Mouse (Mus musculus): ENCODE data around the gene Errfi1.
"Not testable (repeated sequence)": the region's sequence is repeated elsewhere in the genome, so short reads cannot be mapped to it uniquely, and the experiment has no call there.

Errfi1 gene

DNA sequence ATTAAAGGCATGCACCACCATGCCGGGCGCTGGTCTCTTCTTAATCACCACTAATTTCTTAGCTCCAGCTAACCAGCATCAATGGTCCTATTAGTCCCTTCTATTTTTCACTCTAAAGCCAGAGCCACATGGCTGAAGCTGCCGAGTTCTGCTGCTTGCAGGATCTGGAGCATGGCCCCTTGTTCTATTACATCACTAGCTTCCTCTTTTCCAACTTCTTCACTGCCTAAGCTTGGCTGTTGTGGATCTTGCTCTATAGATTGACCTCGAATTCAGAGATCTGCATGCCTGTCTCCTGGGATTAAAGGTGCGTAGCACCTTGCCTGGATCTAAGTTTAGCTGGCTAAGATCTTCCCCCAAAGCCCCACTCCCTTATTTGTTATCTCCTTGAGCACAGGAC is 28.9 kb downstream of the Errfi1 start:
- no peak for DNase-seq

DNA sequence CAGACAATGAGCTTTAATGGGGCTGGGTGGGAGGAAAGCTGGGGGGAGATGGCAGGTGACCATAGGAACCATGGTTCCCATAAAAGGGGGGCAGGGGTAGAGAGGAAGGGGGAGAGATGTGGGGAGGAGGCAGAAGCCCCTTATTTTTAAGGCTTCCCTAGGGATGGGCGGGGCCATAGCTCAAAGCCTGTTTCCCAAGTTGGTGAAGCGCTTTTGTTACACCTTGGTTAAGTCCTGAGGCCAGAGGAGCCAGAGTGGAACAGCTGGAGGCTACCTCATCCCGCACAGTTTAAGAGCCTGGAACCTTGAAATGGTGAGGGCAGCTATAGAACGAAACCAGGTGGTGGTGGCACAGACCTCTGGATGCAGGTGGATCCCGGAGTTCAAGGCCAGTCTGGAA is 34.2 kb downstream of the Errfi1 start:
- no peak for DNase-seq

DNA sequence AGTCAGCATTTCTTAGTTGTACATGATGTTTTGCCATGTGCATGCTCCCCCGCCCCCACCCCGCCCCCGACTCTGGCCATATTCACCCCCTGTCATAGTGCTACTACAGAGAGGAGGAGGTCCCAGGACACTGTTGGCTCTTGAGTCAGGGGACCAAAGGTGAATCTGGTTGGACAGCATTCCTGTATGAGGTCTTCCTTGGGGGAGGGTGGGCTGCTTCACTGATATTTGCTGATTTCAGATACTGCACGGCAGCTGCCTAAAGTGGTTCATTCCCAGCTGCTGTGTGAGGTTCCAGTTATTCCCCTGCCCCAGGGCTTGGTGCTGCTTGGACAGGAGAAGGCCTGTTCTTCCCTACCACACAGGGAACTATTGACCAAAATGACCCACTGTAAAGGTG is 34.8 kb downstream of the Errfi1 start:
- DNase-seq: no peak

DNA sequence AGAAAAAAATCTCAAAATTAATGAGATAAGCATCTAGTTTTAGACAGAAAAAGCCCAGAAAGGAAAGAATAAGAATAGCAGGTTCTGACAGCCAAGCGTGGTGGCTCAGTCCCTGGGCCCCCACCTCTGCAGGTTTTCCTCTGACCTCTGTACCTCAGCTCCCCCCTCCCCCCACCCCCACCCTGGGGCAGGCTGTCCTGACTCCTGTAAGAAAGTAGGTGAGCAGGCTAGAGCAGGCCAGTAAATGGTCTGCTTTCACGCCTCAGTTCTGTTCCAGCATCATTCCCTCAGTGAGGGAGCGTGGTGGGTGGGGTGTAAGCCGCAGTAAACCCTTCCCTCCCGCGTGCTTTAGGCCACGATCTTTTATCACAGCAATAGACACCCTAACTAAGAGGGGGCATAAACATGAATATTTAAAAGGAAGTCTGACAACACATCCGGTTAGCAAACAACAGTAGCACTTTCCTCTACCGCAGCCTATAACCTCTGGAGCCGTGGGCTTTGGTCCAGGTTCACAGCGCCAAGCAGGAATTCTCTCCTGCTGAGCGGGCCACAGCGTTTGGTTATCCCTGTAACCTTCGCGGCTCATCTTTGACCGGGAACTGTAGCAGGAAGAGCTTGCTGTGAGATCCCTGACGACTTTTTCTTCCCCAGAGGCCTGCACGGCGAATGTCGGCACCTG is 35.7 kb downstream of the Errfi1 start:
- no peak for DNase-seq

DNA sequence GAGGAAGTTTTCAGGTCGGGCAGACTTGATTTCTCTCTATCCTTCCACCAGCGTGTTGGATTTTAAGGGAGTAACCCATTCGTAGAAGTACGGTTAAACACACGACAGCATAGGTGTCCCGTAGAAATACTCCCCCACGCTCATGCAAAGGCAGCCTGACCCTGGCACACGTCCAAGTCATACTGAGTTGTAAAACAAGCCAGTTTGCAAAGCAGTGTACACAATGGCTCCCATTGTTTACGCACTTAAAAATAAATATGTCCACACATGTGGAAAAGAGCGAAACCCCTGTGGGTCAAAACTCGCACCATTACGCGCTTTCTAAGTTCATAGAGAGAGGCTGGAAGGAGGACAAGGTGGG is 36.2 kb downstream of the Errfi1 start:
- DNase-seq: no peak

DNA sequence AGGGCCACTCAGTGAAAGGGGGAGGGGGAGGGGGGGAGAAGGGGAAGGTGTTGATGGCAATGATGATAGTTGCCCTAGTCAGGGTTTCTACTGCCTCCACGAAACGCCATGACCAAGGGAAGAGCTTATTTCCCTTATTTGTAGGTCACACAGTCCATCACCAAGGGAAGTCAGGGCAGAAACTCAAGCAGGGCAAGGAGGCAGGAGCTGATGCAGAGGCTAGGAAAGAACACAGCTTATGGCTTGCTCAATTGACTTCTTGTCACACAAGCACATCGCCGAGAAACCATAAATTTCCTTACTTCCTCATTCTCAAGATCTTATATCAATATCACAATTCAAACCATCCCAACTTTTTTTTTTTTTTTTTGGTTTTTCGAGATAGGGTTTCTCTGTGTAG is 37.6 kb downstream of the Errfi1 start:
- no peak for DNase-seq

DNA sequence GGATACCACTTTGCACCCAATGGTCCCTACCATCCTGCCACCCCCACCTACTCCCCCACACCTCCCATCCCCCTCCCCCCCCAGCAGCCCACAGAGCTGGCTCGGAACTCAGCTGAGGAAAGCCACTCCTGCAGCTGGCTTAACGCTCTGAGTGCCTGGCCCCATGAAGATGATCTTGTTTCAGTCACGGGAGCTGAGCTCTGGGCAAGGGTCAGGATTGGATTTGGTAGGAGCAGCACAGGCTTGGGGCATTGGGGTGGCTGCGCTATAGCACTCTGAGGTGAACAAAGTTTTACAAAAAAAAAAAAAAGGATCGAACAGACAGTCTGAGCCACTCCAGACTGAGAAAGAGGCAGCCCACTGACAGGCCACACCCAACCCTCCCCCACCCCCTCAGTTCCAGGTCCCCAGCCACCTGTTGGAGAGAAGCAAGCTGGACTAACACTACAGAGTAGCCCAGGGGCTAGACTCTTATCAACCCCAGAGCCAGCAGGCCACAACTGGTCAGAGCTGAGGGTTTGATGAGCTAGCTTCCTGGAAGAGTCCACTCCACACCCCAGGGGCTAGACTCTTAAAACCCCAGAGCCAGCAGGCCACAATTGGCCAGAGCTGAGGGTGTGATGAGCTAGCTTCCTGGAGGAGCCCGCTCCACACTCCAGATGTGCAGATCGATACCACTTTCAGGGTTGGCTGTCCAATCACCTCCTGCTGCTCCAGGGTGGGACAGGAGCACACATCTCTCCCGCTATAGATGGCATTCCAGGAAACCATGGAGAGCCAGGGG is 41.2 kb downstream of the Errfi1 start:
- no peak for DNase-seq

DNA sequence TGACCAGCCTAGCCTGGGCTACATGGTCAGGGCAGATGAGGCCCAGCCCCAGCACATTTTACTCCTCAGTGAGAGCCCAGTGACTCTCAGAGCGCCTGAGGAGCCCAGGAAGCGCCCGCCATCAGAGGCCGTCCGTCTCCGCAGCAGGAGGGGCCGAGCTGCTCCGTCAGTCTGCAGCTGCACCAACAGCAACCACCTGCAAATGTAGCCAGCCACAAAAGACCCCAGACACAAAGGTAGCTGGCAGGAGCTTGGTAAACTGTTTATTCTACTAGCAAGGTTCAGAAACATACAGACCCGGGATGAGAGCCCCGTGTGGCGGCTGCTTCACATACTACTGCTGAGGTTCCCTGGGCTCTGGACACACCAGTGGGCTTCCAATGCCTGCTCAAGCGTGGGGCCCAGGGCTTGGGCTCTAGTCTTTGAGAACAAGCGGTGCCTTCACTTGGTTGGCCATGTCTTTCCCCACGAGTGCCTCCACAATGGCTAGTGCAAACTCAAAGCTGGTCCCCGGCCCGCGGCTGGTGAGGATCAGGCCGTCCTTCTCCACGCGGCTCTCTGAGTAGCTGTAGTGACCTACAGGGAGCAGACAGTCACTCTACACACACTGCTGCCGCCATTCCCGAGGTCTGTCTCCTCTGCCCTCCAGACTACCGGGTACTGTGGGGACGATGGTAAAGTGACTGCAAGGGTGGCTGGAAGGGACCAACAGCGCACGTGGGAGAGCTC is 43.3 kb downstream of the Errfi1 start:
- no peak for DNase-seq

DNA sequence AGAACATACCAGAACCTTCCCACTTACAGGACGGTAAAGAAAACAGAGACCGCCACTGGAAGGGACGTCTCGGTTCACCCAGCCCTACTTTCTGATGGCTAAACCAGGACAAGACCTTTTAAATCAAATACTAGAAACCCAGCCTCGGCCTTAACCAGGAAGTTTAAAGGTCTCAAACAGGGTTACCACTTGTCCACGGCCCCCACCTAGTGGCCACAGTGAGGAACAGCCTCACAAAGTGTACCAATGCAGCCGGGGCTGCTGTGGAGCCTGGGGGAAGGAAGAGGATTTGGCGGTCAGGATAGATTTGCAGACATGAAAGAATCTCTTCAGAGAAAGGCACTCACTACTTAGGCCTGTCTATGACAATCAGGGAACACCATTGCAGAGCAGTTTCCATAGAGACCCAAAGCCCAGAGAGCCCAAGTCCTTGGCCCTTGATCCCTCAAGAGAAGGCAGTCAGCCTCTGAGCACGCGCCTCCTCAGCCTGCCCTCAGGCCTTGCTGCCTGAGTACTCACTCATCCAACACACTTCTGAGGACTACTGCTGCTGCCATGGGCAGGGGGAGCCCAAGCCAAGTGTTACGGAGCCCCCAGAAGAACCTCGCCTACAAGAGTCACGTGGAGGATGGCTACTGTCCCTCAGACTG is 45.1 kb downstream of the Errfi1 start:
- peak; percentile 38 for DNase-seq

DNA sequence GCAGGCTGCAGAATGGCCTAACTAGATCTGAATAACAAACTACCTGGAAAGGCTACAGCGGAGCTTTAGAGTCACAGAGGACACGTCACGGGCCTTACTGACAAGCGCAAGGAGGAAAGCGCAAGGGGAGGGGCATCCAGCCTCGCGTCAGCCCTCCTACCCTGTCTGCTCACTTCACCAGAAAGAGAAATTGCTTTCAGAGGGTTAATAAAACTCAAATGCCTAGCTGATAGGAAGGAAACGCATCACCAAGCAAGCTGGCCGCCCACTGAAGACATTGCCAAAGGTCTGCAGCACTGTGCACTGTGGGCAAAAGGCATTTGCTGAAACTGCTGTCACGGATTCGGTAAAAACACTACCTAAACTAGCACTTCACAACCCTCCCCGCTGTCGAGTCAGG is 46.8 kb downstream of the Errfi1 start:
- no peak for DNase-seq

DNA sequence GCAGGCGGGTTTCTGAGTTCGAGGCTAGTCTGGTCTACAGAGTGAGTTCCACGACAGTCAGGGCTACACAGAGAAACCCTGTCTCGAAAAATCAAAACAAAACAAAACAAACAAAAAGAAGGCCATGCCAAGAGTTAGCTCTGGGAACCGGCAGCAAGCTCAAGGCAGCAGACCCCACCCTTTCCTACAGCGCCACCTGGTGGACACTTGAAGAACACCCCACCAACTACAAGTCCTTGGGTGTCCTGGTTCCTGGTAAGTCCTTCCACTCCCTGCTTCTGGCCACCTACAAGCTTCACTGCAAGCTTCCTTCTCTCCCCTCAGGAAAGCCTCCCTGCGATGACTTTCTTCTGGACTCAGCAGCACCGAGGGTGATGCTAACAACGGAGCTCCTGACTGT is 47.9 kb downstream of the Errfi1 start:
- peak; percentile 72 for DNase-seq

DNA sequence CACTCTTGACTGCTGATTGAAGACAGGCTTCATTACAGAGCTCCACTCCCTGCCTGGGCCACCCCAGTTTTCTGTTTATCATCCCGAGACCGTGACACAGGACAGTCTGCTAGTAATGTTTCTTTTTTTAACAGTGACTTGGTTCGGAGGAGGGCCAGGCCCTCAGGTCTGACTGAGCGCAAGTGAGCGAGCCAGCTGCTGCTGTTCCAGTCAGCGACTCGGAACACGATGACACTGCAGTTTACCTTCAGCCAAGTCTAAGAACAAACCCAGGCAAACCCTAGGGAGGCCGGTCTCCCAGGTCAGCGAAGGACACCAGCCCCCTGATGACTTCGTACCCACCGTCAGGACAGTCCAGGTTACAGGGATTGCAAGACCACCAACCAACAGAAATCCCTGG is 48.3 kb downstream of the Errfi1 start:
- no peak for DNase-seq

DNA sequence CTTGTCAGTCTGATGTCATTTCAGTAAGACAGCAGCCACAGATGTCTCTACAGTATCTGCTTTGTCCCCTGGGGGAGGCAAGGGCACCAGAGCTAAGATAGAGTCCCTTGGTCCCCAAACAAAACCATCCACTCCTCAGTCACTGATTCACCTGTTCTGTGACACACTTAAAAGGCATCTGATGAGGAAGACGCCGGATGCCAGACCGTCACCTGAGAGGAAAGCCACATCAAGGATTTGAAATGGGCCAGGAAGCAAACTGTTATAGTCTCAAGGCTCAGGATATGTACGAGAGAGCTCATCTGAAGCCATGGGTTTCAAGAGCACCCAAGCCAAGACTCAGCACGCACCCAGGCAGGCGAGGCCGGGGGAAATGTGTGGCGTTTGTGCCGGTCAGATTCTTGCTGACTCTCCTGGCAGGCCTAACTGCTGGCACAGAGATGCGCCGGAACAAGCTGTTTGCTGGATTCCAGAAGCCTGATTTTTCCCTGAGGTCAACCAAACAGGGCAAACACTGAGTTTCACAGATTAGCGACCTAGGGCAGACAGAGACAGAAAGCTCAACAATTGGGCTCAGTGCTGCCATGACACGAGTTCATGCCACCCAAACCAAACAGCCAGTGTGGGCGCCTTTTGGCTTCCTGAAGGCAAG is 49.5 kb downstream of the Errfi1 start:
- no peak for DNase-seq

DNA sequence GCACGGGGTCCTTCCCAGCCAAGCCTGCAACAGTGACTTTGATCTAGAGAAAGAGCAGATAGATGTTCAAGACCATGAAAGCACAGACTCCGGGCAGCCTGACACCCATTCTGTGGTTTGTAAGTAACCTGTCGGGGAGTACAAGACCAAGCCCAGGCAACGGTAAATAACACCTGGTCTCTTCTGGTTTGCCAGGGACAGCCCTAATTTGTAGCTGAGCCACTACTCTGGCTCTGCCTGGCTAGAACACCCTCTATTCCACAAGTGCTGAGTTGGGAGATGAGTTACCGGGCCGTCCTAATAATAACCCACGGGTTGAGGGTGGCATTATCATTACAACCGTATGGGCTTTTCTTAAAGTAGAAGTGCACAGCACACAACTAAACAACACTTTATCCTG is 53.4 kb downstream of the Errfi1 start:
- no peak for DNase-seq

DNA sequence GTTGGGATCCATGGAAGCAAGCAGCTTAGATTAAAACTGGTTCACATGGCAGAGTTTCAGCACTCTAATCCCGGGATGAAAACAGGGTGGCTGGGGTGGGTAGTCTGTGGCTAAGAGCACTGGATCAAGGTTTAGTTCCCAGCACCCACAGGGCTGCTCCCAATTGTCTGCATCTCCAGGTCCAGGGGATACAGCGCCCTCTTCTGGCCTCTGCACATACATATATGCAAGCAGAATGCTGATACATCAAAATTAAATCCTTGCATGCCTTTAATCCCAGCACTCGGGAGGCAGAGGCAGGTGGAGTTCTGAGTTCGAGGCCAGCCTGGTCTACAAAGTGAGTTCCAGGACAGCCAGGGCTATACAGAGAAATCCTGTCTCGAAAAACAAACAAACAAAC is 54.8 kb downstream of the Errfi1 start:
- DNase-seq: not testable (repeated sequence)

DNA sequence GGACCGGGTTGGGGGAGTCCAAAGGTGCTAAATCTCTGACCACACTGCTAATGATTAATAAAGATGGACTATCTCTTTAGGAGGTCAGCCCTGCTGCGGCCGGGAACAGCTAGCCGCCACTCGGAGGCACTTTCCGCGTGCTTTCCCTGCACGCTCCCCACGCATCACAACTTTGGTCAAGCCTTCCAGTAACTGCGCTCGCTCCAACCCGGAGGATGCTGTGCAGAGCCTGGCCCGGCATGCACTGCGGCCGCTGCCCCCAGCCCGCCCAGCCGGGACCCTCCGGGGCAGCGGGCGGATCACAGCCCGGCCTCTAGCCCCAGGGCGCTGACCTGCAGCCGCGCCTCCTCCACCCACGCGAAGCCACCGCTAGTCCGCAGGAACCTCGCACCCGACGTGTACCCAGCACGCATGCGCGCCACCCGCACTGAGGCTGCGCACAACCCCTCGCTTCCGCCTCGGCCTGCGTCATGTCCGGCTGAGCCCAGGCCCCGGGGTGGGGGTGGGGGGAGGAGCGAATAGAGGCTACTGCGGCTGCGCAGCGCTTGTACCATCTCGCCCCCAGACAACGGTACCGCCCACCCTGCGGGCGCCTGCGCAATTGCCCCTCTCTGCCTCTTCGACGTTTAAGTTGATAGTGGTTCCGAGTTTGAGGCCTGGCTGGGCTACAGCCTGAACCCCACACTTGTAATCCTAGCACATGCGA is 55.9 kb downstream of the Errfi1 start:
- peak; percentile 99 for DNase-seq

DNA sequence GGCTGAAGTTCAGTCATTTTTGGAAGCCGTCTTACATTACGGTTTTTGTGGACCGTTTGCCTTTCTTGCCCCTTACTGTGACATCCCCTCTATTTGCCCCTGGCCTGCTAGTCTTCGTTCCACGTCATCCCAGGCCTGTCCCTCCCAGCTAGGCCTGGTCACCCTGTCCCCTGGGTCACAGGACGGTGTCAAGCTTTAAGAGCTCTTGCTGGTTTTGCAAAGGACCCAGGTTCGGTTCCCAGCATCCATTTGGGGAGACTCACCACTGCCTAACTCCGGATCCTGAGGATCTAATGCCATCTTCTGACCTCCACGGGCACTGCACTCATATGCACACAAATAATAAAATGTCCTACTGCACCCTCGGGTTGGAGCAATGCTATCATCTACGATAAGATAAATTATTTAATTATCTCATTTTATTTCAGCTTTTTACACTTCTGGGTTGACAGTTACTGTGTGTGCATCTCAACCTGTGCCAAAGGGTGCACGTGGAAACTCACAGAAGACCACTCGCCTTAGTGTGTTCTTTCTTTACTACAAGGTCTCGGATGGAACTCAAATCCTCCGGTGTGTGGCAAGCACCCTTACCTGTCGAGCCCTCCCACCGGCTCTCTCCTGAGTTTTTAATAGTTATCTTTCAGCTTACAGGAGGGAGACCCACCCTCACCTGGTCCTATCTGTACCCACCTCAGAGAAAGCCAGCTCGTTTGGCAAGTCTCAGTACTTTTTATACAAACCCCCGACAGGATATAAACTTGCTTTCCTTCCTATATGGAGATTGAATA is 56.6 kb downstream of the Errfi1 start:
- DNase-seq: no peak

DNA sequence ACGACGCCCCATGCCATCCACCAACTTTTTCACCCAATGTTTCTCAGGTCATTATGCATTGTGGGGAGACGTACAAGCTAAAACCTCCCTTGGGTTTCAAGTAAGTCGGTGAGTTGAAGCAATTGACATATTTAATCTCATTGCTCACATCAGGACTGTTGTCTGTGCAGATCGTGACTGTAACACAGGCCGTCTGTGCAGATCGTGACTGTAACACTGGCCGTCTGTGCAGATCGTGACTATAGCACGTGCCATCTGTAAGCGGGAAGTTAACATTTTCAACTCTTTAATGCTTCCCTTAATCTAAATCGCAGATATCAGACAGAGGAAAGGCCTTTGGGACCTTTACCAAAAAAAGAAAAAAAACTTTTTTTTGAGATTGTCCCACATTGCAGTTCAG is 60.0 kb downstream of the Errfi1 start:
- no peak for DNase-seq

DNA sequence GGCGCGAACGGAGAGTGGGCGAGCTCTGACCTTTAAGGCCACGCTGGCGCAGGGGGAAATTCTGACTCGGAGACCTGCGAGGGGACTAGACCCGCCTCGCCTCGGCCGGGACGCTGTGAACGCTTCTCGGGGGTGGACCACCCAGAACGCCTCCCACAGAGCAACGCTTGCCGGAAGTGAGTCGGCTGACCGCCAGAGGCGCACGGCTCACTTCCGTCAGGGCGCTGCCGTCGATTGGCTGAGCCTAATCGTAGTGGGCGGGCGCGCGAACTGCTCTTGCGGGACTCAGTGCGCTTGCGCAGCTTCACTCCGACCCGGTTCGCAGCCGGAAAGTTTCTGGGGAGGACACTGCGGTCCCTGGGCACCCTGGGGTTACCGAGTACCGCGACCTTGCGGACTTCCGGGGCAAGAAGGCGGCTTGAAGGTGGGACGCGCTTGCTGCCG is 60.6 kb downstream of the Errfi1 start, which contains the start of the genes Park7 and Tnfrsf9:
Park7 (minus strand) TSS at position 148 of the 444 bp plus-strand sequence.
Tnfrsf9 (plus strand) TSS at position 273 of the 444 bp plus-strand sequence.
- peak; percentile 95 for DNase-seq

DNA sequence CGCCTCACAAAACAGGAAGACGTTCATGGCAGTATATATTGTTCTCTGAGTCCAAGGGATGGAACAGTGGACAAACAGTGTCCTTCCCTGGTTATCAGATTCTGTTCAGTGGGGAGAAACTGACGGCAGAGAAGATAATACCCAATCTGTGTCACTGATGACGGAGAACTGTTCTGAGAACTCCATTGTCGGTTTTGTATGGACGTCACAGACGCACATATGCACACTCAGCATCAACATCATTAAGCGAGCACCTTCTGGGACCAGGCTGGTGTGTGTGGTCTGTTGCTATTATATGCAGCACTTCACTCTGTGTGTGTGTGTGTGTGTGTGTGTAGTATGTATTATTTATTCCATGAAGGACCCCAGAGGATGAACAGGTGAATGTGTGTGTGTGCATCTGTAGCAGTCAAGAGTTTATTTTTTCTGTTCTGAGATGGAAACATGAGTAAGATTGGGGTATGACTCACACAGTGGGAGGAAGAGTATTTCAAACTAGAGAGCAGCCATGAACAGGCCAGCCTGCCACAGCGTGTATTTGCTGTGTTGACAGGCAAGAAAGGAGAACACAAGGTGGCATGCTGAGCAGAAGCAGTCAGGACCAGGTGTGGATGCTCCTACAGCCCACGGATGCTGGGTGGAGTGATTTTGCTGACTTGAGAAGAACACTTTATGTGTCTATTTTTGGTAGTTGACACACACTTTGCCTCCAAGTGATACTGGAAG is 61.6 kb downstream of the Errfi1 start:
- peak; percentile 46 for DNase-seq

Data from right cerebral cortex, postnatal 25 days (tissue).